Mouse (Mus musculus): ENCODE data around the gene Lpp.

Gene Lpp

GRCm38 (mm10) chr16:24398893-24399292 is 5.6 kb downstream of the Lpp start:
- no peak for DNase-seq (ENCODE audit: extremely low spot score, low read depth, low spot score)

GRCm38 (mm10) chr16:24399524-24399923 is 6.2 kb downstream of the Lpp start:
- no peak for DNase-seq (ENCODE audit: extremely low spot score, low read depth, low spot score)

GRCm38 (mm10) chr16:24400776-24401175 is 7.5 kb downstream of the Lpp start:
- DNase-seq (ENCODE audit: extremely low spot score, low read depth, low spot score), result no peak

- no peak for DNase-seq (ENCODE audit: extremely low spot score, low read depth, low spot score)
Observed at GRCm38 (mm10) chr16:24402801-24403200, 9.5 kb downstream of the Lpp start.

- no peak for DNase-seq (ENCODE audit: extremely low spot score, low read depth, low spot score)
Observed at GRCm38 (mm10) chr16:24403733-24404380, 10.6 kb downstream of the Lpp start.

GRCm38 (mm10) chr16:24406521-24406920 is 13.2 kb downstream of the Lpp start:
- DNase-seq (ENCODE audit: extremely low spot score, low read depth, low spot score), result no peak

GRCm38 (mm10) chr16:24411281-24411680 is 18.0 kb downstream of the Lpp start:
- DNase-seq (ENCODE audit: extremely low spot score, low read depth, low spot score), result no peak

GRCm38 (mm10) chr16:24412193-24412592 is 18.9 kb downstream of the Lpp start:
- DNase-seq (ENCODE audit: extremely low spot score, low read depth, low spot score), result no peak

- DNase-seq (ENCODE audit: extremely low spot score, low read depth, low spot score), result no peak
Observed at GRCm38 (mm10) chr16:24413059-24413458, 19.8 kb downstream of the Lpp start.

- DNase-seq (ENCODE audit: extremely low spot score, low read depth, low spot score), result no peak
Observed at GRCm38 (mm10) chr16:24418022-24418421, 24.7 kb downstream of the Lpp start.

GRCm38 (mm10) chr16:24420603-24421120 is 27.4 kb downstream of the Lpp start:
- DNase-seq (ENCODE audit: extremely low spot score, low read depth, low spot score), result no peak

- DNase-seq (ENCODE audit: extremely low spot score, low read depth, low spot score), result no peak
Observed at GRCm38 (mm10) chr16:24421687-24422418, 28.5 kb downstream of the Lpp start.

GRCm38 (mm10) chr16:24423196-24423595 is 29.9 kb downstream of the Lpp start:
- no peak for DNase-seq (ENCODE audit: extremely low spot score, low read depth, low spot score)

GRCm38 (mm10) chr16:24423751-24424150 is 30.4 kb downstream of the Lpp start:
- no peak for DNase-seq (ENCODE audit: extremely low spot score, low read depth, low spot score)

GRCm38 (mm10) chr16:24424356-24424977 is 31.2 kb downstream of the Lpp start:
- no peak for DNase-seq (ENCODE audit: extremely low spot score, low read depth, low spot score)

GRCm38 (mm10) chr16:24425816-24426215 is 32.5 kb downstream of the Lpp start:
- DNase-seq (ENCODE audit: extremely low spot score, low read depth, low spot score), result no peak

- no peak for DNase-seq (ENCODE audit: extremely low spot score, low read depth, low spot score)
Observed at GRCm38 (mm10) chr16:24427606-24428005, 34.3 kb downstream of the Lpp start.

GRCm38 (mm10) chr16:24428055-24428454 is 34.7 kb downstream of the Lpp start:
- no peak for DNase-seq (ENCODE audit: extremely low spot score, low read depth, low spot score)

- no peak for DNase-seq (ENCODE audit: extremely low spot score, low read depth, low spot score)
Observed at GRCm38 (mm10) chr16:24428742-24429141, 35.4 kb downstream of the Lpp start.

GRCm38 (mm10) chr16:24429691-24430090 is 36.4 kb downstream of the Lpp start:
- DNase-seq (ENCODE audit: extremely low spot score, low read depth, low spot score), result no peak

- DNase-seq (ENCODE audit: extremely low spot score, low read depth, low spot score), result no peak
Observed at GRCm38 (mm10) chr16:24431808-24432207, 38.5 kb downstream of the Lpp start.

GRCm38 (mm10) chr16:24433563-24433962 is 40.3 kb downstream of the Lpp start:
- DNase-seq (ENCODE audit: extremely low spot score, low read depth, low spot score), result no peak

Measured in hindlimb bud, embryonic 11.5 days (tissue).